Mouse (Mus musculus): Measurements from ENCODE around the gene Aldh3b1. TPM values are rescaled to one million over a fixed set of nuclear protein-coding genes. Genes with fewer than 3 reads are reported as not detected.

Aldh3b1 gene
- polyA plus RNA-seq, 1 experiment from 2014 or later = 1.8 TPM

DNA sequence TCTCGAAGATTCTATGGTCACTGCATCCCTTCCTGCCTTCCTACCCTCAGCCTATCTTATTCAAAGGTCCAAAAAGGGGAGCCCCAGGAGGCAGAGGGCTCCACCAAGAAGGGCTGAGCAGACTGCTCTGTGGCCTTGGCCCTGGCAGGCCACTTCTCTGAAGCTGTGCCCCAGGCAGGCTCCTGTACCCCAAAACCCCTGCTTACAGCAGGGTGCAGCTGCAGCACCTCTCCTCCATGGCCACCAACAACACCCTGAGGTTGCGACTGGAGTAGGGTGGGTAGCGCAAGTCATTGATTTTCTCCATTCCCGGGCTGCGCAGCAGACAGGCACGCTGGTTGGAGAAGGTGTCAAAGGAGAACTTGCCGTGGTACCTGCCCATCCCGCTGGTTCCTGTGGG is 15.9 kb downstream of the Aldh3b1 start:
- peak overlapping the region; percentile 70 for H3K4me3 ChIP-seq (ENCODE audit: low read depth, low read length)

GRCm38 (mm10) chr19:3912337-3913204 is 17.0 kb downstream of the Aldh3b1 start, which contains the start of gene Ndufs8:
Ndufs8 (minus strand) TSS chr19:3912774.
- Histone ChIP-seq H3K4me2 (replicated peaks; ENCODE audit: low read depth) (peak within 1 kb of the TSS; percentile 72), H3K27me3 (ENCODE audit: control insufficient read depth, insufficient read depth, low read length) (no peaks in the 10 kb centered on the region), H3K4me3 (ENCODE audit: low read depth, low read length) (peak within 1 kb of the TSS; percentile 70), H3K27ac (replicated peaks) (peak within 1 kb of the TSS; percentile 85), H3K9ac (ENCODE audit: low read length) (peak within 1 kb of the TSS; percentile 64), H3K9me3 (ENCODE audit: control insufficient read depth, low read length) (no peaks in the 10 kb centered on the region), H3K4me1 (replicated peaks; ENCODE audit: control insufficient read depth, insufficient read depth) (peaks cover 5% of the 10 kb centered on the region), H3K36me3 (ENCODE audit: control insufficient read depth, insufficient read depth, low read length) (peaks cover 14% of the 10 kb centered on the region)
- ATAC-seq (ENCODE audit: low FRiP score, low TSS enrichment) (peak; percentile 97), DNase-seq (ENCODE audit: low spot score) (peak; percentile 93)
- peak; percentile 40; the same call in 1 of the 2 replicates for TF ChIP-seq CTCF (IDR thresholded peaks at IDR 0.05; ENCODE audit: low read depth)
- no peak for TF ChIP-seq EP300 (optimal IDR thresholded peaks at IDR 0.05)
- WGBS = under 1% methylated on average over 41 of the region's 43 CpGs

More for the DNA sequence above, 15.9 kb downstream of the Aldh3b1 start:
- WGBS = 82% methylated on average over 8 of the region's 8 CpGs
- Histone ChIP-seq H3K4me2 (replicated peaks; ENCODE audit: low read depth) (peak overlapping the region; percentile 65), H3K4me1 (replicated peaks; ENCODE audit: control insufficient read depth, insufficient read depth) (peaks cover 3% of the 10 kb centered on the region; the same call in 1 of the 2 replicates), H3K9ac (ENCODE audit: low read length) (no peak overlapping the region), H3K27ac (replicated peaks) (no peak overlapping the region; the same call in 1 of the 2 replicates), H3K27me3 (ENCODE audit: control insufficient read depth, insufficient read depth, low read length) (no peaks in the 10 kb centered on the region), H3K9me3 (ENCODE audit: control insufficient read depth, low read length) (no peaks in the 10 kb centered on the region), H3K36me3 (ENCODE audit: control insufficient read depth, insufficient read depth, low read length) (peaks cover 12% of the 10 kb centered on the region)
- ATAC-seq (ENCODE audit: low FRiP score, low TSS enrichment) = no peak
- TF ChIP-seq EP300 (optimal IDR thresholded peaks at IDR 0.05) (no peak), CTCF (IDR thresholded peaks at IDR 0.05; ENCODE audit: low read depth) (no peak)
- no peak for DNase-seq (ENCODE audit: low spot score)

DNA sequence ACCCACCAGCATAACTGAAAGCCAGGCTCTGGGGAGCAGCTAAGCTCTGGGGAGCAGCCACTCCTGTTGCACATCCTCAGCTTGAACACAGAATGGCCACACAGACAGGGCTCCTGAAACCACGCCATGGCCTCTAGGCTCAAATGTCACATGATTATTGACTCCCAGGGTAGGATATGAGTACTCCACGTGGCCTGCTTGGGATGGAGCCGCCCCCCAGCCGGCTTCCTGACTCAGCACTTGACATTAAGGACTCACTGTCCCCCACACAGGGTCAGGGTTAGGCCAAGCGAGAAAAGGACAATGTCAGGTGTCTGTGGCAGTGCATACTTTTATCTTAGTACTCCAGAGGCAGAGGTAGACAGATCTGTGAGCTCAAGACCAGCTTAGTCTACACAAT is 19.4 kb downstream of the Aldh3b1 start:
- peaks cover 15% of the 10 kb centered on the region for H3K4me1 ChIP-seq (replicated peaks; ENCODE audit: control insufficient read depth, insufficient read depth)
- no peak for TF ChIP-seq CTCF (IDR thresholded peaks at IDR 0.05; ENCODE audit: low read depth)
- TF ChIP-seq EP300 (optimal IDR thresholded peaks at IDR 0.05) = no peak
- H3K36me3 ChIP-seq (ENCODE audit: control insufficient read depth, insufficient read depth, low read length) = peaks cover 14% of the 10 kb centered on the region
- WGBS = 79% methylated on average over 5 of the region's 5 CpGs
- H3K27me3 ChIP-seq (ENCODE audit: control insufficient read depth, insufficient read depth, low read length) = no peaks in the 10 kb centered on the region
- H3K27ac ChIP-seq (replicated peaks) = no peak overlapping the region
- no peak overlapping the region for H3K4me3 ChIP-seq (ENCODE audit: low read depth, low read length)
- H3K4me2 ChIP-seq (replicated peaks; ENCODE audit: low read depth) = no peak overlapping the region
- ATAC-seq (ENCODE audit: low FRiP score, low TSS enrichment) (no peak), DNase-seq (ENCODE audit: low spot score) (no peak)
- H3K9me3 ChIP-seq (ENCODE audit: control insufficient read depth, low read length) = no peaks in the 10 kb centered on the region
- H3K9ac ChIP-seq (ENCODE audit: low read length) = no peak overlapping the region

GRCm38 (mm10) chr19:3907876-3908660 is 21.5 kb downstream of the Aldh3b1 start:
- peaks cover 18% of the 10 kb centered on the region for H3K36me3 ChIP-seq (ENCODE audit: control insufficient read depth, insufficient read depth, low read length)

DNA sequence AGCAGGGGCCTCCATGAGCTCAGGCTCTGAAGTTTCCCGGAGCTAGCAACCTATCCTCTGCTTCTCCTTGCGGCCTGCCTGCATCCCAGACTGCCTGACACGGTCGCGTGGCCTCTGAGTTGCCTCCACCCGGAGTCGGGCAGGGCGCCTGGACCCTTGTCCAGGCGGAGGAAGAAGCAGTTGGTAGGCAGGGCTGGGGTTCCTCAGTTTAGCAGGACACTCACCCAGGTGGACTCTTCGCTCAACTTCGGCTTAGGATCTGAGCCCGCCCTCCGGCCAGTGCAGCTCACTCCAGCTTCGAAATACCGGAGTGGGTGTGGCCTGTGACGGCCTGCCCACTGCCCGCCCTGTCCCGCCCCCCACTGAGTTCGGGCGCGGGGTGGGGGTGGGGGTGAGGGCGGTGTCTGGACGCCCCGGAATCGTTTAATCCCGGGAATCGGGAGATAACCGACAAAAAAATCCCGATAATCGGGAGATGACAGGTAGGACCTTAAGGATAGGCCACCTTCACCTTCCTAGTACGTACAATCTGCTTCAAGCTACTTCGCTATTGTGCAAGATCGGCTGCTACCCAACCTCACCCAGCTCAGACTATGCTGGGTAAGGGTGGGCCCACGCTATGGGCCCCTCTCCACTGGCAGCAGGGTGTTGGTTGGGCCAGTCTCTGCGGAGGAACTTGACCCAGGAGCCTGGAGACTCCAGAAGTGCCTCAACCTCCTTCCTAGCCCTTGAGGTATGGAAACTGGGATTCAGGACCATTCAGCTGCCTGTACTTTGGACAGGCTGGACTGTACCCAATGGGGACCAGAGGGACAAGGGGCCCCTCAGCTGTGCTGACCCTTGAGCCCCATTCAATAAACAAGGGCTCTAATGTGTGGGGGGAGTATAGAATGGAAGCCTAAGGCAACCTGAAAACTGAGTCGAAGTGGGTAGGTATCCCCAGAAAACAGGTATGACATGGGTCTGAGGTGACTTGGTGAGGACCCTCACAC is 22.5 kb downstream of the Aldh3b1 start, which contains the start of gene Tcirg1:
Gene Tcirg1, minus strand, starts transcription at position 339 of the 992 bp plus-strand sequence.
- Histone ChIP-seq H3K4me2 (replicated peaks; ENCODE audit: low read depth) (peak within 1 kb of the TSS; percentile 81), H3K9ac (ENCODE audit: low read length) (peak within 1 kb of the TSS; percentile 74), H3K4me1 (replicated peaks; ENCODE audit: control insufficient read depth, insufficient read depth) (peaks cover 14% of the 10 kb centered on the region; the same call in 1 of the 2 replicates), H3K27ac (replicated peaks) (peak within 1 kb of the TSS; percentile 75), H3K4me3 (ENCODE audit: low read depth, low read length) (peak within 1 kb of the TSS; percentile 64), H3K27me3 (ENCODE audit: control insufficient read depth, insufficient read depth, low read length) (no peaks in the 10 kb centered on the region), H3K36me3 (ENCODE audit: control insufficient read depth, insufficient read depth, low read length) (peaks cover 27% of the 10 kb centered on the region), H3K9me3 (ENCODE audit: control insufficient read depth, low read length) (no peaks in the 10 kb centered on the region)
- TF ChIP-seq CTCF (IDR thresholded peaks at IDR 0.05; ENCODE audit: low read depth) = no peak
- DNase-seq (ENCODE audit: low spot score) = peak; percentile 86
- whole genome bisulfite sequencing = 2% methylated on average over 36 of the region's 36 CpGs
- peak; percentile 83 for ATAC-seq (ENCODE audit: low FRiP score, low TSS enrichment)

More at GRCm38 (mm10) chr19:3907876-3908660, 21.5 kb downstream of the Aldh3b1 start:
- Histone ChIP-seq H3K4me3 (ENCODE audit: low read depth, low read length) (no peak overlapping the region; the same call in 1 of the 2 replicates), H3K4me2 (replicated peaks; ENCODE audit: low read depth) (peak overlapping the region; percentile 81), H3K9ac (ENCODE audit: low read length) (0 out of 2 replicates have a peak overlapping the region, but pooled peaks have one; percentile 74), H3K27ac (replicated peaks) (peak overlapping the region; percentile 65; the same call in 1 of the 2 replicates), H3K4me1 (replicated peaks; ENCODE audit: control insufficient read depth, insufficient read depth) (peaks cover 14% of the 10 kb centered on the region; the same call in 1 of the 2 replicates), H3K9me3 (ENCODE audit: control insufficient read depth, low read length) (no peaks in the 10 kb centered on the region), H3K27me3 (ENCODE audit: control insufficient read depth, insufficient read depth, low read length) (no peaks in the 10 kb centered on the region)
- no peak for ATAC-seq (ENCODE audit: low FRiP score, low TSS enrichment)
- DNase-seq (ENCODE audit: low spot score) = no peak
- TF ChIP-seq EP300 (optimal IDR thresholded peaks at IDR 0.05) (no peak), CTCF (IDR thresholded peaks at IDR 0.05; ENCODE audit: low read depth) (no peak)
- WGBS = 68% methylated on average over 8 of the region's 8 CpGs
